Mouse (Mus musculus): ENCODE measurements at regions not wholly inside any gene's neighbourhood (a gene's known extent, or its start where the extent isn't known, plus 50 kb on each side); places are given as distances from the start of the nearest gene placed in this dataset.

DNA sequence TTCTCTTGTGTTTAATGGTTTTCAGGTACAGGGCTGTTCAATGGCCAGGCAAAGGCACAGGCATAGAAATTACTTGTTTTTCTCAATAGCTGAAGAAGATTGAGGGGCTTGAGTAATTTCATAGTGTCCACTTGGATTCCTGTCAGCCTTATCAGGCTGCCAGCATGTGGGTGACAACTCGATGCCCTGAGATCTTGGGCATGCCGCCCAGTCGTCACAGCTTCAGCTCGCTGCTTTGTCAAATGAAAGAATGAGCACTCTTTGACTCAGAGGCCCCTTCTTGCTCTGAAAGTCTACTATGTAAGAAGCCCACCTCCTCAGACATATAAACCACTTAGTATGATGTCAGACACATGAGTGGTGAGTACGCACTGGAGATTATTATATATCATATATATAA, 272.6 kb downstream of the Rwdd3 start:
- DNase-seq (ENCODE audit: low spot score in 2 of 2): no peak

DNA sequence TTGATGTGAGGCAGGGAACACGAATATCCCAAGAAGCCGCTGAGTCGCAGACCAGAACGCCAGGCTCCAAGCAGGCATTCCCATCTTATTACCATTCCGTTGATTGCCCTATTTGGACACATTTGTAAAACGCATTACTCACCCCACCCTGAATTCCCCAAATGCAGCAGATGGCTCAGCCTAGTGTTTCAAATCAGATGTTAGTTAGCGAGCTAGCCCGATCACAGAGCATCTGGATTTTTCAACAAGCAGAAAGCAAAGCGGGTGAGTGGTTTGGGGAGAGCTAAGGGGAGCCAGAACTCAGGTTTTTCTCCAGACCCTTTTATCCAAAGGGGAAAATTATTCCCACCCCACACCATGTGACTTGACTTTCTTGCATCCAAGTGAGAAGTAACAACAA, 273.2 kb downstream of the Rwdd3 start:
- DNase-seq (ENCODE audit: low spot score in 2 of 2): peak in 1 of 2 experiments; percentile 47

GRCm38 (mm10) chr3:120897758-120898157, 273.7 kb downstream of the Rwdd3 start:
- no peak for DNase-seq (ENCODE audit: low spot score in 2 of 2)

DNA sequence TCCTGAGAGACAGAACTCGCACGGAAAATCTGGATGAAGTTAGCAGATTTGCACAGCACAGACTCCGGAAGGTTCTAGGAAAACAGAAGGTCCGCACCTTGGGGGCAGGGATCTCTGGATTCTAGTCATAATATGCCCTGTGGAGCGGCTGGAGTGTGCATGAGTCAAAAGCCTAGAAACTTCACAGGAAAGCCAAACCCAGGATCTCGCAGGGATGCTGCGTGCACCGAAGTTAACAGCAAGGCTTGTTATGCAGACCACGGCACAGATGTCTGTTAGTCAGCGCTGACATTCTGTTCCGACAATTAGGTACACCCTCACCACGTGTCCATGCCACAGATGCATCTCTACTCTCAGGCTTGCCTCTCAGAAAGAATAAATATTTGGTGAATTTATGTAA, 274.3 kb downstream of the Rwdd3 start:
- peak; percentile 35 to 60 for DNase-seq (ENCODE audit: low spot score in 2 of 2)

- DNase-seq (ENCODE audit: low spot score in 2 of 2): peak; percentile 76 to 77
These were observed 285.2 kb downstream of the Rwdd3 start for GRCm38 (mm10) chr3:120886063-120886841.

GRCm38 (mm10) chr3:120885401-120885800, 286.1 kb downstream of the Rwdd3 start:
- DNase-seq (ENCODE audit: low spot score in 2 of 2): no peak

- no peak for DNase-seq (ENCODE audit: low spot score in 2 of 2)
These were observed 287.3 kb downstream of the Rwdd3 start for GRCm38 (mm10) chr3:120884189-120884588.

DNA sequence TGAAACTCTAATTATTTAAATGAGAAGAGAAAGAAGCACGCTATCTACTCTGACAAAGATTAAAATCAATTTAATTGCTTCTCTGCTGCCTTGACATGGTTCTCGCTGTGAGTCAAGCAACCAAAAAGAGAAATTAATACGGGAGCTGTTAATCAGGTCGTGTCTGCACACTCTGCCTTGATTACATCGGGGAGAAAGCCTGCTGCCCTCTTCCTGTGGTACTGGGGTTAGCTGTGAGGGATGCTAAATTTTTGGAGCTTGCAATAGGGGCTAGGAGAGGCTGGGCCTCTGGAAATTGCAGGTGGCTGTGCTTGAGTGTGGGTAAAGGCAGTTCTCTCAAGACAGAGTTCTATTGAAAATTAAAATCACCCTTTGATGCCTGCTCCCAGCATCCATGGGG, 287.8 kb downstream of the Rwdd3 start:
- DNase-seq (ENCODE audit: low spot score in 2 of 2): no peak

- DNase-seq (ENCODE audit: low spot score in 2 of 2): no peak
These were observed 292.1 kb downstream of the Rwdd3 start for GRCm38 (mm10) chr3:120879409-120879808.

DNA sequence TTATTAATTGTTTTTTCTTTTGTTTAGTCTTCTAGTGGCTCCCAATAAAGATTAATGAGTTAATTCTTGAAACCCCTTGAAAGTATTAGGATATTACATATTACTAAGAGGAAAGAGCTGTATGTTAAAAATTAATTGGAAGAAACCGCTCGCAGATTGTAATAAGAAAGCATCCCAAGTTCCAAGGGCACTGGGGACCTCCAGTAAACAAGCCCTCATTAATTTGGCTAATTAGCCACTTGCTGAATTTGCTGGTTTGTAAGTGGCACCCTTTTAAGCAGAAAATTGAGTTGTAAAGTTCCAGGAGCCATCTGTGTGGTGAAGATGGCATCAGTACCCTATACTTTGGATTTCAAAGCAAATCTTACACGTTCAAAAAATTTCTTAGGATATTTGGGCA, 295.8 kb downstream of the Rwdd3 start:
- no peak for DNase-seq (ENCODE audit: low spot score in 2 of 2)

DNA sequence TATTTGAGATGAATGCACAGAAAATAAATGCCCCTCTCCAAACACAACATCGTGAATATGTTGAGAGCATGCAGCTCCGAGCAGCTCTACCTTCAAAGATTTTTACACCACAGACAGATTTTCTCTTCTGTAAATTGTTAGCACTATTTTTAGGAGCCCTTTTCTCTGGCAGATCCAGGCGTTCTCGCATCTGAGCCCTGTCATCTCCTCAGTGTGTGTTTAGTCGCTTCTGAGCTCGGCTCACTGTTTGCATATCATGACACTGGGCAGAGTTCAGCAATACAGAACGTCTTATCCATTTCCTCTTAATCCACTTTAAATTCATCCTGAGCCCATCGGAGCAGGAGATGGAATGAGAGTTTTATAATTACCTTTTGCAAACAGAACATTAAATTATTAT, 306.5 kb downstream of the Rwdd3 start:
- peak; percentile 35 to 42 for DNase-seq (ENCODE audit: low spot score in 2 of 2)

GRCm38 (mm10) chr3:120861641-120862040, 309.9 kb downstream of the Rwdd3 start:
- no peak for DNase-seq (ENCODE audit: low spot score in 2 of 2)

GRCm38 (mm10) chr3:120858281-120858680, 313.2 kb downstream of the Rwdd3 start:
- no peak for DNase-seq (ENCODE audit: low spot score in 2 of 2)

GRCm38 (mm10) chr3:120854322-120854721, 317.2 kb downstream of the Rwdd3 start:
- DNase-seq (ENCODE audit: low spot score in 2 of 2): no peak

DNA sequence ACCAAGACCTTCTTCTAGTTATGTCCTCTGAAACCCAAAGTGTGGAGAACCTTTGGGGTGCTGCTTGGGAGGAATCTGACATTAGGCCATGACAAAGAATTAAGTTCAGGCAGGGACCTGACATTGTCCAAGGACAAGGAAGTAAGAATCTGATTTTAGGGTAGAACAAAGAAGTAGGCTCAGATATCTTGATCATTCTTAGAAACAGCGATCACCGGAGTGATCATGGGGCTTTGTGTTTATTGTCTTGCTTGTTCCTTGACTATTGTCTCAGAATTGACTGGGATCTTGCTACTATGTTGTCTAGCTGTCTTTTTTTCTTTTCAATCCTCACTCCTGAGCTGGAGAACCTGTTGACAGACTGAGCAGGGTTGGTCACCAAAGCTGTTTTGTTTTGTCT, 327.9 kb downstream of the Rwdd3 start:
- no peak for DNase-seq (ENCODE audit: low spot score in 2 of 2)

DNA sequence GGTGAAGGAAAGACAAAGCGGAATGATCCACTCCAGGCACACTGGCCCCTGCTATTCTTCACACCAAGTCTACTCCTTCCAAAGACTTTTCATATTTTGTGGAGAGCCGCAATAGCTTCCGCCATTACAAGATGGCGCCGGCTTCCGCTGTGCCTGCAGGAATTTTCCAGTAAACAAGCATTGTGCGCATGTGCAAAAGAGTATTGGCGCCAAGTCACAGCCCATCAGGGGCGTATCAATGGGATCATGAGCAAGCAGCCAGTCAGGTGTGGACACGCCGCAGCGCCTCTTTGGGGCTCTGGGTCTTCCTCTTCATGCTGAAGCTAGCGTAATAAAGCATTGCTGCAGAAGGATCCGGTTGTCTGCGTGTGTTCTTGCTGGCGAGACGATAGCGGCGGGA, 348.0 kb downstream of the Rwdd3 start:
- no peak for DNase-seq (ENCODE audit: low spot score in 2 of 2)

DNA sequence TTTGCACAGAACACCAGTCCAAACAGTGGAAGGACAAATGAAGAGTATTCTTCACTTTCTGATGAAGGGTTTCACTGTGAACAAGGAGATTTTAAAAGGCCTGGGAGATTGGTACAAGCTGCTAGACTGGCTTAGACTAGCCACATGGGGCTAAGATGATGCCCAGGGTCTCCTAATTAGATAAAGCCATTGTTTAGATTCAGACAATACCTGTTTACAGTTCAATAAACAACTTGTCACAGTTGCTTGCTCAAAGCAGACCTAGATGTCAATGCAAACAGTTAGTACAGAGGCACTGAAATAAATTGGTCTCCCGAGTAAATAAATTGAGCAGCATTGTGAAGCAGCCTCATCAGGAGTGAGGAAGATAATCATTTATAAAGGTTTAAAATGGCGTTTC, 359.6 kb downstream of the Rwdd3 start:
- no peak for DNase-seq (ENCODE audit: low spot score in 2 of 2)

DNA sequence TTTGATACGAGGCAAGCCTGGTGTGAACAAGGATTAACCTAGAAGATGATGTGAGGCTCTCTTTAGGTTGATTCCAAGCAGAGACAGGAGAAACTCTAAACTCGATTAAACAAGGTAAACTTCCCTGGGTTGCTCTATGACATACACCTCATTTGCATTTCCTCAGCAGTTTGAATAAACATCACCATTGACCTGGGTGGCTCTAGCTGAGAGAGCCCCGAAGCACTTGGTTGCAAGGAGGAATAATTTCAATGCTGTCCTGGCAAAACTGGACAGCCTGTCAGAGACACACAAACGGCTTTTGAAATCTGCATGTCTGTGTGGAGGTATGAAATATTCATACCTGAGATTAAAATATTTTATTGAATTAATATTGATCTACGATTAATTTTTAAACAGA, 361.0 kb downstream of the Rwdd3 start:
- no peak for DNase-seq (ENCODE audit: low spot score in 2 of 2)

DNA sequence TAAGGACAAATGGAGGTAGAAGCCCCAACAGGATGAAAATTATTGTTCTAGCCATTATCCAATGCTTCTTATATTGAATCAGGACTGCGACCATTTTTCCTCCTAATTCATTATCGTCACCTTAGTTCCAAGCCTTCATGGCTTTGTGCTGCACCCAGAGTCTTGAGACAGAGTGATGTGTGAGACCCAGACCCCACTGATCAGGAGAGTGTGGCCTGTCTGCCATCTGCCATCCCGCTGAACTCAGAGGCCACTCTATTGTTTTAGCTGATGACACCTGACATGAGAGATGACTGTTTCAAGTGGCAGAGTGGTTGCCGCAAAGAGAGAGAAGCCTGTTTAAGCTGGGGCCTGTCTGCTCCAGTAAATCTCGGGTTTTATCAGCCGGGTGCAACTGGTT, 361.4 kb downstream of the Rwdd3 start:
- DNase-seq (ENCODE audit: low spot score in 2 of 2): no peak

- DNase-seq (ENCODE audit: low spot score in 2 of 2): peak; percentile 71 to 74
These were observed 384.8 kb downstream of the Rwdd3 start for GRCm38 (mm10) chr3:120786659-120787058.

- DNase-seq (ENCODE audit: low spot score in 2 of 2): no peak
These were observed 390.0 kb downstream of the Rwdd3 start for GRCm38 (mm10) chr3:120781486-120781885.

DNA sequence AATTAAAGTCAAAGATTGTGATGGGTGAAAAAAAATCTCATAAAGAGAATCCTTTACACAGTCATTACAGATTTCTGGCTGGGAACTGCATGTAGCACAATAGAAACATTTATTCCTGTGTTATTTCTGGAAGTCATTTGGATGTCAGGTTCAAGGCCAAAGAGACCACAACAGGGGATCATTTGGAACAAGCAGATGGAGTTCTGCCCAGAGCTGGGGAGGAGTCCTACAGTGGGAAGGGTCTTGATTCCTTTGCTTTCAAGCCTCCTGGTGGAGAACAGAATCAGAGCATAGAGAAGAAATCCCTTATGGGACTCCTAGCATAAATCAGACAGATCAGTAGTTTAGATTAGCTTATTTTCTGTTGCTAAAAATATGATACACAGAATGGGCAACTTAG, 392.4 kb downstream of the Rwdd3 start:
- no peak for DNase-seq (ENCODE audit: low spot score in 2 of 2)

DNA sequence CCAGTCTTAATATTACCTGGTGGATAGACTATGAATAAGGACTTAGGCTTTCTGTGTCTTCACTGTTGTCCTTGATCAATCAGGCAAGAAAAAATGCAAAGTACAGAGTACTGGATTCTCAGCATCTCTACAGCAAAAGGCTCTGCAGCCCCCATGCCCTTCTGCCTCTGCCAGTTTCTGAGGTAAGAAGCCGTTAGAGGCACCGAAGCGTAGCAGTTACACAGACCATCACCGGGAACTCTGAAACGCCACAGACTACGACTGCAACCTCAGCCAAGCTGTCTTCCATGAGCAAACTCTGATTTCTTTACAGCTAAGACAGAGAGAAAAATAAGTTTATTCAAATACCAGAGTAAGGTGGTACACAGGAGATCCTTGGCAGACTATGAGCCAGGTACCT, 396.5 kb downstream of the Rwdd3 start:
- no peak for DNase-seq (ENCODE audit: low spot score in 2 of 2)

DNA sequence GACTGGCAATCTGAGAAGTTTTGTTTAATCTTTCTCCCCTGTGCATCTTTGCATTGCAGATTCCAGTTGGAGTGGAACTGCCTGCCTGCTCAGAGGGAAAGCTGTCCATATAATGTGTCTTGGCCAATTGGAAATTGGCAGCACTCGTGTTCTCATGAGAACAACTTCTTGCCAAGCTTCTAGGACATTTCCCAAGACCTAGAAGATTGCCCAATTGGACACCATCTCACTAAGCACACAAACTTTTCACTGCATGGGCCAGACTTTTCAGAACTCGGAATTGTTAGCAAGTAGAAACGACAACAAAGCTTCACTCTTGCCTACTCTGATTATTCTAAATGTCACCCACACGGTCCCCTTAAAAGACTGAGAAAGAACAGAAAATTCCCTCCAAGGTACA, 409.8 kb downstream of the Rwdd3 start:
- no peak for DNase-seq (ENCODE audit: low spot score in 2 of 2)

Data from right cerebral cortex, adult 2 months (tissue).